Comparison of ENCODE assay signal across 27 mouse cellular contexts in genomic region chr6:28504611-28505010, GRCm38 (mm10). TPM values are rescaled to one million over a fixed set of nuclear protein-coding genes. Genes with fewer than 3 reads are reported as not detected.
A peak's percentile ranks its signal among the peaks of the same experiment; 100 is the strongest.
DNase-seq lines count a peak whose midpoint lies in the region; ATAC-seq lines count a peak whose summit lies in the region.
"Had no signal": no experiment of that assay in that cellular context is flagged by ENCODE, and none has a peak within 500 bp of the region (broad histone marks: within the 10 kb centered on the region; RNA-seq: fewer than 3 reads in every experiment).

No protein-coding gene starts in this region.

- peak; percentile 18 for DNase-seq in R1 (ENCODE audit: low read depth, low spot score)
- DNase-seq in adrenal gland, postnatal 25 days: no peak
- DNase-seq in right cerebral cortex, postnatal 36 days (ENCODE audit: low spot score in 2 of 2): no peak
- no peak for DNase-seq in urinary bladder, postnatal 14 days (ENCODE audit: low spot score)
- DNase-seq: adrenal gland, adult 2 months; B cell, adult 2 months; cerebellum, postnatal 25 days; forebrain, postnatal 0 days; heart, postnatal 14 days; kidney, adult 18-20 months; kidney, postnatal 10 days; lung, embryonic 14.5 days; lung, postnatal 36 days; retina, postnatal 1 day; thymus, adult 18-20 months; thymus, postnatal 4 days had no signal

- H3K27me3 ChIP-seq in intestine, embryonic 15.5 days (replicated peaks): no peaks in the 10 kb centered on the region
- H3K27me3 ChIP-seq in liver, embryonic 12.5 days (replicated peaks): no peaks in the 10 kb centered on the region
- H3K27me3 ChIP-seq in stomach, embryonic 14.5 days (ENCODE audit: control insufficient read depth, insufficient read depth, low read length): no peaks in the 10 kb centered on the region
- H3K27me3 ChIP-seq: embryonic facial prominence, embryonic 15.5 days; hindbrain, embryonic 13.5 days had no signal

- H3K27ac ChIP-seq in intestine, embryonic 15.5 days: no peak overlapping the region
- H3K27ac ChIP-seq in liver, embryonic 12.5 days: no peak overlapping the region
- H3K27ac ChIP-seq in stomach, embryonic 14.5 days (ENCODE audit: low read length): no peak overlapping the region
- H3K27ac ChIP-seq: embryonic facial prominence, embryonic 15.5 days; hindbrain, embryonic 13.5 days had no signal

- no peaks in the 10 kb centered on the region for H3K9me3 ChIP-seq in intestine, embryonic 15.5 days
- H3K9me3 ChIP-seq in liver, embryonic 12.5 days (replicated peaks): no peaks in the 10 kb centered on the region
- H3K9me3 ChIP-seq in stomach, embryonic 14.5 days (ENCODE audit: control insufficient read depth, low read depth, low read length): no peaks in the 10 kb centered on the region
- H3K9me3 ChIP-seq: embryonic facial prominence, embryonic 15.5 days; hindbrain, embryonic 13.5 days had no signal

- H3K36me3 ChIP-seq in intestine, embryonic 15.5 days: no peaks in the 10 kb centered on the region
- peaks cover 11% of the 10 kb centered on the region; the same call in 1 of the 2 replicates for H3K36me3 ChIP-seq in liver, embryonic 12.5 days
- H3K36me3 ChIP-seq in stomach, embryonic 14.5 days (ENCODE audit: control insufficient read depth, insufficient read depth, low read length): no peaks in the 10 kb centered on the region
- H3K36me3 ChIP-seq: hindbrain, embryonic 13.5 days had no signal

- no peak overlapping the region for H3K9ac ChIP-seq in intestine, embryonic 15.5 days
- H3K9ac ChIP-seq in liver, embryonic 12.5 days: no peak overlapping the region
- no peak overlapping the region for H3K9ac ChIP-seq in stomach, embryonic 14.5 days (replicated peaks; ENCODE audit: low read depth, low read length)
- H3K9ac ChIP-seq: embryonic facial prominence, embryonic 15.5 days; forebrain, postnatal 0 days; hindbrain, embryonic 13.5 days; lung, embryonic 14.5 days had no signal

- no peak overlapping the region for H3K4me2 ChIP-seq in intestine, embryonic 15.5 days (replicated peaks)
- H3K4me2 ChIP-seq in liver, embryonic 12.5 days: no peak overlapping the region
- H3K4me2 ChIP-seq in stomach, embryonic 14.5 days (replicated peaks; ENCODE audit: low read depth, low read length): no peak overlapping the region
- H3K4me2 ChIP-seq: embryonic facial prominence, embryonic 15.5 days; heart, embryonic 11.5 days; hindbrain, embryonic 13.5 days; lung, embryonic 14.5 days had no signal

- peak; percentile 86 for ATAC-seq in intestine, embryonic 15.5 days
- ATAC-seq in liver, embryonic 12.5 days: peak; percentile 79
- peak; percentile 49; the same call in 1 of the 2 replicates for ATAC-seq in stomach, embryonic 14.5 days (ENCODE audit: insufficient number of reproducible peaks, insufficient read depth, low FRiP score, low read depth)
- ATAC-seq: forebrain, postnatal 0 days had no signal

- H3K4me1 ChIP-seq in intestine, embryonic 15.5 days (replicated peaks): no peaks in the 10 kb centered on the region
- H3K4me1 ChIP-seq in liver, embryonic 12.5 days: peaks cover 23% of the 10 kb centered on the region; the same call in 1 of the 2 replicates
- H3K4me1 ChIP-seq in stomach, embryonic 14.5 days (ENCODE audit: control insufficient read depth, insufficient read depth, low read length): no peaks in the 10 kb centered on the region
- H3K4me1 ChIP-seq: embryonic facial prominence, embryonic 15.5 days had no signal

- 84% methylated on average over 7 of the region's 7 CpGs for WGBS in intestine, embryonic 15.5 days
- 73% methylated on average over 7 of the region's 7 CpGs for WGBS in liver, embryonic 12.5 days (ENCODE audit: insufficient replicate concordance)
- WGBS in stomach, embryonic 14.5 days: 79% methylated on average over 7 of the region's 7 CpGs

- H3K4me3 ChIP-seq in intestine, embryonic 15.5 days (replicated peaks): no peak overlapping the region
- H3K4me3 ChIP-seq in liver, embryonic 12.5 days: no peak overlapping the region
- H3K4me3 ChIP-seq in stomach, embryonic 14.5 days (ENCODE audit: low read depth, low read length): no peak overlapping the region
- H3K4me3 ChIP-seq: embryonic facial prominence, embryonic 15.5 days; hindbrain, embryonic 13.5 days had no signal

RNA-seq across cellular contexts. Expression of gene Snd1, which starts 29.7 kb away (rescaled TPM):
- polyA plus RNA-seq in intestine, embryonic 15.5 days (2015; fragmentation: Nextera tagmentation; extraction: Ambion mirVana): 128 and 138 TPM in 2 replicates
- 82.0 and 82.6 TPM in 2 replicates for polyA plus RNA-seq in liver, embryonic 12.5 days (2016; fragmentation: Nextera tagmentation; extraction: Ambion mirVana)
- polyA plus RNA-seq in stomach, embryonic 14.5 days (2014; fragmentation: Nextera tagmentation; extraction: Ambion mirVana): 113 and 126 TPM in 2 replicates
- 128 and 153 TPM in 2 replicates for total RNA-seq in adrenal gland, postnatal 25 days (2021)

RNA-seq across cellular contexts. Expression of gene Pax4, which starts 55.5 kb away (rescaled TPM):
- 2.2 and 2.9 TPM in 2 replicates for polyA plus RNA-seq in intestine, embryonic 15.5 days (2015; fragmentation: Nextera tagmentation; extraction: Ambion mirVana)
- not detected in 2 replicates for polyA plus RNA-seq in liver, embryonic 12.5 days (2016; fragmentation: Nextera tagmentation; extraction: Ambion mirVana)
- 0.53 TPM in 1 of 2 replicates, not detected in the other for polyA plus RNA-seq in stomach, embryonic 14.5 days (2014; fragmentation: Nextera tagmentation; extraction: Ambion mirVana)
- not detected in 2 replicates for total RNA-seq in adrenal gland, postnatal 25 days (2021)
- total RNA-seq: adrenal gland, adult 2 months; gastrocnemius, adult 18-20 months; gastrocnemius, postnatal 4 days; heart, postnatal 14 days; left cerebral cortex, adult 8-10 months had no signal
- polyA plus RNA-seq: adrenal gland, adult 2 months; brain, embryonic 14.5 days; embryonic facial prominence, embryonic 15.5 days; heart, embryonic 11.5 days; hindbrain, embryonic 13.5 days; limb, embryonic 11.5 days; lung, embryonic 14.5 days had no signal
